Mouse (Mus musculus) small intestine, adult 2 months (tissue): ENCODE data around the gene Akr1c13.

Experiments used
- CTCF ChIP-seq: fragments of 200-500 bp; IDR thresholded peaks from 2 replicates; pipeline ENCODE4 v1.5.1; 2012; ENCODE audit warnings: low read depth, mild to moderate bottlenecking, control low read depth, inconsistent platforms, low read length, moderate library complexity, mixed read lengths; ENCODE audit not compliant: insufficient replicate concordance, insufficient read length; ENCODE audit errors: extremely low read depth
- POLR2A ChIP-seq: fragments of 200-500 bp; IDR thresholded peaks from 2 replicates; pipeline ENCODE4 v1.6.1; 2012; ENCODE audit warnings: low read depth, mild to moderate bottlenecking, control low read depth, inconsistent platforms, low read length, moderate library complexity

- TF ChIP-seq CTCF = no peak
- TF ChIP-seq POLR2A = no peak
These were observed 40.4 kb upstream of the Akr1c13 start, which contains the start of gene Akr1c18 for GRCm38 (mm10) chr13:4150518-4150917.
